Mouse (Mus musculus) brain, adult 2 months (tissue): ENCODE results near the gene Abcf3.

Experiments used
- DNase-seq: peaks from one replicate; pipeline ENCODE4 v3.0.0; 2011; ENCODE audit warnings: low read depth, low spot score

Gene Abcf3

GRCm38 (mm10) chr16:20540438-20540837 lies 7.9 kb upstream of the Abcf3 start:
- DNase-seq = no peak

DNA sequence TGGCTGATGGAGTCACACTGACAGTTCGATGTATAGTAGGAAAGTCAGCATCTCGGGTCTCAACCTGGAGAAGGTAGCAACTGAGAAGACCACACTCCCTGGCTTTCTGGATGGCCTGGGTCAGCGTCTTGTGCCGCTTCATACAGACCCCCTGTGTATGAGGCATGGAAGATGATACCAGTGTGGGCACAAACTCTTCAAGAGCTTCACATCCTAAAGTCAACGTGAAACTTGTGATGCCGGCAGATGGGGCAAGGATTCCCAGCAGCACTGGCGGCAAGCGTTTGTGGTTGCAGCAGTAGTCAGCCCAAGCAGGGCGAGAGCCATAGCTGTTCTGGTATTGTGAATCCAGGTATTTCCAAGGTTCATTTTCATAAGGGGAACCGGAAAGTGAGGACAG lies 2.7 kb upstream of the Abcf3 start:
- no peak for DNase-seq

DNA sequence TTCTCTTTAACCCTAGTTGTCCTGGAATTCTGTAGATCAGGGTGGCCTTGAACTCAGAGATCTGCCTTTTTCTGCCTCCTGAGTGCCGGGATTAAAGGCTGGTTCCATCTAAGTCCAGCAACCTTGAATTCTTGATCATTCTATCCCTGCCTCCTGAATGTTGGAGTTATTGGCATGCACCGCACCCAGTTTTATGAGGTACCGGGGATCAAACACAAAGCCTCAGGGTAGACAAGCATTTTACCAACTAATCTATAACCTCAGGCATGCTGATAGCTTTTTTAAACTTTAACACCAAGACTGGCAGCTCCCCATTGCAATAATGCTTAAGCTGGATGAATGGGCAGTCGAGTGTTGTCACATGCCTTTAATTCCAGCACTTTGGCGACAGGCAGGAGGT lies 954 bp upstream of the Abcf3 start:
- no peak for DNase-seq

- no peak for DNase-seq
Observed at GRCm38 (mm10) chr16:20549161-20549560, 784 bp downstream of the Abcf3 start.

- DNase-seq = no peak
Observed at GRCm38 (mm10) chr16:20551691-20552090, 3.3 kb downstream of the Abcf3 start.

DNA sequence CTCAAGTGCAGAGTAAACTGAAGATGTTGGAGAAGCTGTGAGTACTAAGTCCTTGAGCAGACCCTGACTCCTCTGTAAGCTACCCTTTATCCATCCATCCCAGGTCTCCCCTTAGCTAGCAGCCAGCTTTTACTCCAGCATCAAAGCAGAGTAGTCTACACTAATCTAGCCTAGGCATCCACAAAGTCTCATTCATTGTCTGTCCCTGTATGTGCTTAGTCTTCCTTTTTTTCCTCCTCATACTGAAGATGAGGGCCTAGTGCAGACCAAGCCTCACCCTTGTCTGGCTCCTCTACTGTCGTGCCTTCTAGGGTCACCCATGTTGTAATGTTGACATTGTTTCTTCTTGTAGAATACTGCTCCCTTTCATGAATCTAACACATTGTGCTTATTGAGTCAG lies 4.2 kb downstream of the Abcf3 start:
- no peak for DNase-seq

DNA sequence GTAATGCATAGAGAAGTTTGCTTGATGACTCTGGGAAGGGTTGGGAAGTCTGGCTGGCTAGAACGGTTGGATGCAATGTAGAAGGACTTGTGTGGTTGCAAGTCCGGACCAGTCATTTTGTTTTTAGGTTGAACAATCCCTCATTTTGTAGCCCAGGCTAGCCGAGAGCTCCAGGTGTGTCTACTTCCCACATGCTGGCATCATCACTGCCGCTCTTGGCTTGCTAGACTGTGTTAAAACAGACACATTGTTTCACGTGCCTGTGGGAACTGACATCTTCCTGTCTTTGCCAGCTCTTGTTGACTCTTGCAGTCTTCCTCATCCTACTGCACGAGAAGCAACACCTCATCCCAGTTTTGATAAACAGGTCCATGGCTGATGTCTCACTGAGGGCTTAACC lies 6.6 kb downstream of the Abcf3 start:
- DNase-seq = no peak

- no peak for DNase-seq
Observed at GRCm38 (mm10) chr16:20557381-20557780, 9.0 kb downstream of the Abcf3 start.

DNA sequence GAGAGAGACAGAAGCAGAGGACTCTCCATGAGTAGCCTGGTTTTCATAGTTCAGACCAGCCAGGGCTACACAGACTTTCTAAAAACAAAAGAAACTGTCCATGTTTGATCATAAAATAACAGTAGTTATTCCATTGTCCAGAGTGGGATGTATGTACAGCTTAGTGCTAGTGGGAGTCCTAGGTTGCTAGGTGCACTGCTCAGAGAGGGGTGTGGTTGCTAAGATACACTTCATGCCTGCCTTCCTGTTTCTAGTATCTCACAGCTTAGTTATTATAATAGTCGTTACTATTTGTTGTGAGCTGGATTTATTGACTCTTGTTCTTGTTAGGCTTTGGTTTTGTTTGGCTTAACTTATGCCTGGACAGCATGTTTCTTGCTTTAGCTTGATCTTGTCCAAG lies 16.7 kb downstream of the Abcf3 start:
- peak; percentile 24 for DNase-seq

GRCm38 (mm10) chr16:20589366-20589938 lies 41.1 kb downstream of the Abcf3 start, which contains the start of gene Vwa5b2:
TSS of gene Vwa5b2 (plus strand) at chr16:20589471.
- peak; percentile 66 for DNase-seq

DNA sequence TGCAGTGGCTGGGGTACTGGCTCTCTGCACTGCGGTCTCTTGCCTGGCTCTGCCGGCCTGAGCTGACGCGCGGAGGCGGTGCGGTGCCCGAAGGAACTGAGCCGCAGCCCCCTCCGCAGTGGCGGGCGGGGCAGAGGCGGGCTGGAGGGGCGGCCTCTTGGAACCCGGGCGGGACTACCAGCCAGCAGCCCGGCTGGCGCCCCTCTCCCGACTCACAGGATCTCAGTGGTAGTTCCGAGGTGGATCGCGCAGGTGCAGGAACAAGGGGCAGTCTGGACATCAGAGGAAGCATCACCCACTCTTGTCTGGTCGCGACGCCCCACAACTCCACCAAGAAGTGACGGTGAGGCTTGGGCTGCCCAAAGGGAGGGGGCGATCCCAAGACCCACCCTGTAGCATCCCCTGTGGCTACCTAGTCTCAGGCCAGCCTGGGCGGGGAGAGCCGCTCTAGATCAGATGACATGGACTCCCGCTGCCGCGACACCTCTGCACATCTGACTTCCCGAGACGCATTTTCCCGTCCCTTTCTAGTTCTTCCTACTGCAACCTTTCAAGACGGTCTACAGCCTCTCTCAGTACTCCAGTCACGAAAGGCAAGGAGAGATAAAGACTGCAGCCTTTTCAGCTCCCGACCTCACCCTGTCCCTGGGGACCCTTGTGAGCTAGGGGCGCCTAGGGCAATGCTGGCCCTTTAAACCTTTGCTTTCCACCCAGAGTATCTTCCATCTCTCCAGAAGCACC lies 41.7 kb downstream of the Abcf3 start:
- peak; percentile 78 for DNase-seq

DNA sequence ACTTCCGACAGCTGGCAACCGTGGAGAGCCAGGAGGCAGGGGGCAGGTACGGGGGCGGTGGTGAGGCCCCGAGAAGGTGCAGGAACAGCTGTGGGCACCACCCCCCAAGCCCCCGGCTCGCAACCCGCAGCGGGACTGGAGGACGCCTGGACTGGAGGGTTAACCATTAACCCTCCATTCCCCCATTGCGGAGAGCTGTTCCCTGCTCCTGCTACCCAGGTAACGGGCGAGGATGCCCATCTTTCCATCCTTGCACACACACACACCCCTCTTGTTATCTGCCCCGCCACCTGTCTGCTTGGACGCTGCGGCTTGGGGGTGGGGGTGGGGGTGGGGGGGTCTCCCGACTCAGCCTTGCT lies 42.3 kb downstream of the Abcf3 start:
- no peak for DNase-seq

- no peak for DNase-seq
Observed at GRCm38 (mm10) chr16:20591076-20591705, 42.8 kb downstream of the Abcf3 start.

GRCm38 (mm10) chr16:20595060-20595673 lies 46.8 kb downstream of the Abcf3 start:
- no peak for DNase-seq

- DNase-seq = no peak
Observed at GRCm38 (mm10) chr16:20595737-20596136, 47.4 kb downstream of the Abcf3 start.

GRCm38 (mm10) chr16:20596687-20597441 lies 48.5 kb downstream of the Abcf3 start:
- no peak for DNase-seq

DNA sequence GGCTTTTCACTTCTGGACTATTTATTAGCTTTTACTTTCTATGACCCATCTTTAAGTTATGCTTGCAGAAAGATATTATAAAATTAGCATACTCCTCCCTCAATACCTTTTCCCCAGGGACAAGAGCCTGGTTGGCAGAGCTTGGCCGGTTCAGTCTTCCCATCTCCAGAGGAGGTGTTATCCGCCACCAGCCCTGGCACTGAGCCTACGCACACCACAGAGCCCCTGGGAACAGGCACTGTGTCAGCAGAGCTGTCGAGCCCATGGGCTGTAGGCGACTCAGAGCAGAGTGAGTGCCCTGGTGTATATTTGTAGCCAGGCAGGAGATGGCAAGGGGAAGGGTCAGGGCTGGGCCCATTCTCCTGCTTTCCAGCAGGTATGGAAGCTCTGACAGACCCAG lies 52.1 kb downstream of the Abcf3 start:
- peak; percentile 34 for DNase-seq

DNA sequence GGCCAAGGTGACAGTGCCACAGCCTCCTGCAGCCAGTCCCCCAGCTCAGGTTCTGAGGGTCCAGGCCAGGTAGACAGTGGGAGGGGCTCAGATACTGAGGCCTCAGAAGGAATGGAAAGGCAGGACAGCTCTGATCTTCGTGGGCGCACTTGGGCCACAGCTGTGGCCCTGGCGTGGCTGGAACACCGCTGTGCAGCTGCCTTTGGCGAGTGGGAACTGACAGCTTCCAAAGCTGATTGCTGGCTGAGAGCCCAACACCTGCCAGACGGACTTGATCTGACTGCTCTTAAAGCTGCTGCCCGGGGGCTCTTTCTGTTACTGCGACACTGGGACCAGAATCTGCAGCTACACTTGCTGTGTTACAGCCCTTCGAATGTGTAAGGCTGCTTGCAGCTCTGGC lies 56.3 kb downstream of the Abcf3 start:
- DNase-seq = peak; percentile 21

DNA sequence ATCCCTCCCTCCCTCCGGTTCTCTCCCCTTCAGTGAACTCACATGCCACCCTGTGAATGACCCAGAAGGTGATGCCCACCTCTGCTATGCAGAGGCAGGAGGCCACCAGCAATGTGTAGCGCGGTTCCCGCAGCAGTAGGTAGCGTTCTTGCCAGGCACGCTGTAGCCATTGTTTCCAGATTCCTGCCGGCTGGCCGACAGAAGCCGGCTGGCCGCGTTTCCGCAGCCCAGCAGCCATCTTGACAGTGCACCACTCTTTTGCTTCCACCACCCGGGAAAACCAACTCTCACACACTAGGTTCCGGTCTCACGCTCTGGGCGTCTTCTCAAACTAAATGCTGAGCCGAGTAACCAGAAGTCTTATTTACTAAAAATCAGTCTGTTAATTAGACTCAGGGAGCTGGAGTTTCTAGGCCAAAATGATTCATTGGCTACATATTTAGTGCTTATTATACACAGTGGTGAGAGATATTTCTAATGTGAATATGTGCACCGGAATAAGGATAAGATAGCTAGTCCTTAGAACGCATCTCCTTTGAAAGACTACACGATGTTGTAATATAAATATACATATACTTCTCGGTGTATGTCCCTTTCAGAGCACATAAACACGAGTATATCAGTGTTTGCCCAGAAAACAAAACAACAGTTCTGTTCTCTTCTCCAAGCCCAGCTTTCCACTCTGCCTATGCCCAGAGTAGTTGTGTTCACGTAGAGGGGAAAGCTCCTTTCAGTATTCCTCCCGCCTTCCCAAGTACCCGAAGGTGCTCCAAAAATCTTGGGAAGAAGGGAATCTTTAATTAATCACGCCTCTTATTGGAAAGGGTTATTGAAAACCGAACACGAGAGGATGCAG lies 62.4 kb downstream of the Abcf3 start:
- peak; percentile 94 for DNase-seq
